Mouse (Mus musculus): Measurements from ENCODE around the gene Bcl9. TPM values are rescaled to one million over a fixed set of nuclear protein-coding genes. Genes with fewer than 3 reads are reported as not detected.

Gene Bcl9
- polyA plus RNA-seq, 1 experiment from 2014 or later: 111 TPM

DNA sequence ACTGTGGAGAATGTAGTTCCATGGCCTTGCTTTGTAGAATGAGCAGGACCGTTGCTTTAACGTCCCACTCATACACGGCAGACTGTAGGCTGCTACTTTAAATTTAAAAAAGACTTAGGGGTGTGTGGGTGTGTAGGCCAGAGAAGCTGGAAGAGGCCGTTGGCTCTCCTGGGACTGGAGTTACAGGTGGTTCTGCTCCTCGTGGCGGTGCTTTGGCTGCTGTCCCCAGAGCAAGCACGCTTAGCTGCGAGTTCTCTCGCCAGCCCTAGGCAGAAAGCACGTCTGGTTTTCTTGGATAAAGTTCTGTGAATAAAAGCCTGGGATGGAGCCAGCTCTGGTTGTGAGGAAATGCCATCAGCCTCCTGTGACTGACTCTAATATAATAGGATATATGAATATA lies 136.8 kb downstream of the Bcl9 start:
- Histone ChIP-seq H3K4me3 (no peak overlapping the region), H3K27me3 (no peaks in the 10 kb centered on the region), H3K27ac (replicated peaks) (no peak overlapping the region), H3K4me2 (replicated peaks) (no peak overlapping the region), H3K9me3 (no peaks in the 10 kb centered on the region), H3K9ac (replicated peaks) (no peak overlapping the region), H3K36me3 (no peaks in the 10 kb centered on the region), H3K4me1 (peaks cover 18% of the 10 kb centered on the region)
- 42% methylated on average over 10 of the region's 10 CpGs for WGBS
- ATAC-seq (replicated peaks): no peak

DNA sequence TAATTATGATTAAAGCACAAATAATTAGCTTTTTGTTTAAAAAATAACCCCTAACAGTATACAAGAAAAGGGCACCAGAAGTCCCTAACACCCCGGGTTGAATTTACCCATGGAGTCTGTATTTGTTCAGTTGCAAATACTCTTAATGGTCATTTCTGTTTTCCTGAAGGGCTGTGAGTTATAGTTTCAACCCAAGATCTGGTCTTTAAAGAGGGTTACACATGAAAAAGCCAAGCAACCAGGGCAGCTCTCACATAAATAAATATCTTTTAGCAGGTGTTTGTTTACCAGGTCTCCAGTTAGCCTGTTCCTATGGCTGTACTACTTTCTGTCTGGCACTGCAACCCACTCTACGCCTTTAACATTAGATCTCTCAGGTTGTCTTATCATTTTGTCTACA lies 137.7 kb downstream of the Bcl9 start:
- Histone ChIP-seq H3K4me2 (replicated peaks) (peak overlapping the region; percentile 81; the same call in 1 of the 2 replicates), H3K9ac (replicated peaks) (no peak overlapping the region), H3K36me3 (no peaks in the 10 kb centered on the region), H3K9me3 (no peaks in the 10 kb centered on the region), H3K27me3 (no peaks in the 10 kb centered on the region), H3K4me3 (no peak overlapping the region), H3K27ac (replicated peaks) (no peak overlapping the region), H3K4me1 (peaks cover 18% of the 10 kb centered on the region)
- ATAC-seq (replicated peaks): no peak
- WGBS: 75% methylated on average over 2 of the region's 2 CpGs

- ATAC-seq (replicated peaks): no peak
- peak overlapping the region; percentile 70 for H3K4me3 ChIP-seq
Measured at GRCm38 (mm10) chr3:97159509-97159850, 138.2 kb downstream of the Bcl9 start.

DNA sequence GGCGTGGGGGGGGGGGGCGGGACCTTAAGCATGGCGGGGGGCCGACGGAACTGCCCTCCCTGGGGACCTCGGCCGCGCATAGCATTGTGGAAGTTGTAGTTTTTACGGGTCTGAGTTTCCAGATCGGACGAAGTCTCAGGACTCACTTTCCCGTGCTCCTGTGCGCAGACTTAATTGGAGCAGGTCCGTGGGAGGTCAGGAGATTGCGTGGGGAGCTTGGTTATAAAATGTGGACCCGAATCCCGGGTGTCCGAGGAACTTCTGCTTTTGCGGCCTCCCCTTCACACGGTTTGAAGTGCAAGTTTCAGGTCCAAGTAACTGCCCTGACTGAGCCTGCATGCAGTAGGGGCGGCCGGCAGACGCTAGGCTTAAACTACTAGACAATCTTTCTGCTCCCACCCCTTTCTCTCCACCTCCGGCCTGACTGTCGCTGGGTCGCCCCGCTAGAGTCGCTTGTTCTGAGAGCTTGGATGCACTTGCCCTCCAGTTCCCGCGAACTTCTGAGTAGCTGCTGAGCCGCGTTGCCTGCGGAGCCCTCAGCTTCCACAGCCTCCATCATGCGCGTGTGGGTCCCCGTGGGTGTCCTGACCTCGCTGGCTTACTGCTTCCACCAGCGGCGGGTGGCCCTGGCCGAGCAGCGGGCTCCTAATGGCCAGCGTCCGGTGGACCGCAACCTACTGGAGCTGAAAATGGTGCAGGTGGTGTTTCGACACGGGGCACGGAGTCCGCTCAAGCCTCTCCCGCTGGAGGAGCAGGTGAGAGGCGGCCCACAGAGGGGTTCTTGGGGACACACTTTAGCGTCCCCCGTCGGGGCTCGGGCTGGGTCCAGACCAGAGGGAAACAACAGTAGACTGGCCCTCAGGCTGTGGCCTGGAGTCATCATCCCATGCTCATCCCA lies 138.9 kb downstream of the Bcl9 start, which contains the start of gene Acp6:
Gene Acp6, plus strand, starts transcription at position 167 of the 898 bp plus-strand sequence.
- peak; percentile 94 for ATAC-seq (replicated peaks)
- no peaks in the 10 kb centered on the region for H3K27me3 ChIP-seq
- H3K4me1 ChIP-seq: peaks cover 18% of the 10 kb centered on the region
- H3K36me3 ChIP-seq: no peaks in the 10 kb centered on the region
- H3K9ac ChIP-seq (replicated peaks): peak within 1 kb of the TSS; percentile 61
- no peaks in the 10 kb centered on the region for H3K9me3 ChIP-seq
- H3K4me3 ChIP-seq: peak within 1 kb of the TSS; percentile 70
- peak within 1 kb of the TSS; percentile 63 for H3K27ac ChIP-seq (replicated peaks)
- WGBS: 1% methylated on average over 54 of the region's 54 CpGs
- H3K4me2 ChIP-seq (replicated peaks): peak within 1 kb of the TSS; percentile 81

More at GRCm38 (mm10) chr3:97159509-97159850, 138.2 kb downstream of the Bcl9 start:
- Histone ChIP-seq H3K9me3 (no peaks in the 10 kb centered on the region), H3K9ac (replicated peaks) (peak overlapping the region; percentile 61), H3K4me2 (replicated peaks) (peak overlapping the region; percentile 81), H3K36me3 (no peaks in the 10 kb centered on the region), H3K27me3 (no peaks in the 10 kb centered on the region), H3K4me1 (peaks cover 18% of the 10 kb centered on the region), H3K27ac (replicated peaks) (no peak overlapping the region)
- whole genome bisulfite sequencing: 7% methylated on average over 6 of the region's 6 CpGs

- under 1% methylated on average over 17 of the region's 17 CpGs for WGBS
Measured at GRCm38 (mm10) chr3:97157958-97158599, 139.6 kb downstream of the Bcl9 start.

DNA sequence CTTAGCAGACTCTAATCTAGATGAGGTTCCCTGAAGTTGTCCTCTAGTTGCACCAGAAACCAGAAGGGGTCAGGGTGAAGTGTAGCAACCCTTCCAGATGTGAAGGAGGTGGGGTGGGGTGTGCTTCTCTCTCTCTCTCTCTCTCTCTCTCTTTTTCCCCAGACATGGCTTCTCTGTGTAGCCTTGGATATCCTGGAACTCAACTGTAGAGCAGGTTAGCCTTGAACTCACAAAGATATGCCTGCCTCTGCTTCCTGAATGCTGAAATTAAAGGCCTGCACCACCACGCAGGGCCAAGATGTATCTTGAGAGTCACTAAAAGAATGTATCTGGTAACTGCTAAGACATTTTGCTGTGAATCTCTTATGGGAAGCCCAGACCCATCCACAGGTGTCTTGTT lies 140.4 kb downstream of the Bcl9 start:
- Histone ChIP-seq H3K4me2 (replicated peaks) (no peak overlapping the region), H3K36me3 (no peaks in the 10 kb centered on the region), H3K9ac (replicated peaks) (no peak overlapping the region), H3K4me1 (peaks cover 18% of the 10 kb centered on the region), H3K27me3 (no peaks in the 10 kb centered on the region), H3K9me3 (no peaks in the 10 kb centered on the region), H3K27ac (replicated peaks) (no peak overlapping the region), H3K4me3 (no peak overlapping the region)
- ATAC-seq (replicated peaks): no peak
- 78% methylated on average over 1 of the region's 1 CpGs for WGBS

More at GRCm38 (mm10) chr3:97157958-97158599, 139.6 kb downstream of the Bcl9 start:
- Histone ChIP-seq H3K36me3 (no peaks in the 10 kb centered on the region), H3K27me3 (no peaks in the 10 kb centered on the region), H3K4me3 (peak overlapping the region; percentile 70), H3K4me1 (peaks cover 18% of the 10 kb centered on the region), H3K9ac (replicated peaks) (peak overlapping the region; percentile 35), H3K9me3 (no peaks in the 10 kb centered on the region), H3K27ac (replicated peaks) (peak overlapping the region; percentile 63), H3K4me2 (replicated peaks) (peak overlapping the region; percentile 81)
- peak; percentile 71 for ATAC-seq (replicated peaks)

DNA sequence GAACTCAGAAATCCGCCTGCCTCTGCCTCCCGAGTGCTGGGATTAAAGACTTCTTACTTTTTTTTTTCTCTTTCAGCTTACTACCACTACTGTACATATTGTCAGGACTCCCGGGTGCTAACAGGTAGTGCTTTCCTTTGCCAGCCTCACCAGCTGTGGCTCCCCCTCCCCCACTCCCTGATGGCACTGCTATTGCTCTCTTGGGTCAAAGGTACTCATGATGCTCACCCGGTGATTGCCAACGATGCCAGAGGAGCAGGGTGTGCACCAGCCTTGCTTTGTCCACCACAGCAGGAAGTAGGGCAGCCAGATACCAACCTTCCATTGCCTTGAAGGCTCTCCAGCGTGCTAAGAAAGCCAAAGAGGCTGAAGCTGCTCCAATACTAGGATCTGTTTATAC lies 141.3 kb downstream of the Bcl9 start:
- H3K9me3 ChIP-seq: no peaks in the 10 kb centered on the region
- peaks cover 18% of the 10 kb centered on the region for H3K4me1 ChIP-seq
- WGBS: 97% methylated on average over 6 of the region's 6 CpGs
- H3K9ac ChIP-seq (replicated peaks): no peak overlapping the region
- no peak overlapping the region for H3K4me3 ChIP-seq
- no peaks in the 10 kb centered on the region for H3K27me3 ChIP-seq
- H3K27ac ChIP-seq (replicated peaks): no peak overlapping the region
- ATAC-seq (replicated peaks): no peak
- no peak overlapping the region for H3K4me2 ChIP-seq (replicated peaks)
- no peaks in the 10 kb centered on the region for H3K36me3 ChIP-seq

Other genes starting within 250 kb of the Bcl9 start
- gene Acp6, start 139.1 kb downstream of the Bcl9 start, polyA plus RNA-seq (2015; fragmentation: Nextera tagmentation; extraction: Ambion mirVana): 25.1 and 26.6 TPM in 2 replicates
- not detected in 2 replicates for gene Olfr1402, start 124.1 kb upstream of the Bcl9 start, polyA plus RNA-seq (2015; fragmentation: Nextera tagmentation; extraction: Ambion mirVana)

Measured in forebrain, embryonic 15.5 days (tissue).